Mouse (Mus musculus): Measurements from ENCODE around the gene 2310011J03Rik. TPM values are rescaled to one million over a fixed set of nuclear protein-coding genes. Genes with fewer than 3 reads are reported as not detected.

Gene 2310011J03Rik
- polyA plus RNA-seq, 1 experiment from 2014 or later, result 64.8 TPM

DNA sequence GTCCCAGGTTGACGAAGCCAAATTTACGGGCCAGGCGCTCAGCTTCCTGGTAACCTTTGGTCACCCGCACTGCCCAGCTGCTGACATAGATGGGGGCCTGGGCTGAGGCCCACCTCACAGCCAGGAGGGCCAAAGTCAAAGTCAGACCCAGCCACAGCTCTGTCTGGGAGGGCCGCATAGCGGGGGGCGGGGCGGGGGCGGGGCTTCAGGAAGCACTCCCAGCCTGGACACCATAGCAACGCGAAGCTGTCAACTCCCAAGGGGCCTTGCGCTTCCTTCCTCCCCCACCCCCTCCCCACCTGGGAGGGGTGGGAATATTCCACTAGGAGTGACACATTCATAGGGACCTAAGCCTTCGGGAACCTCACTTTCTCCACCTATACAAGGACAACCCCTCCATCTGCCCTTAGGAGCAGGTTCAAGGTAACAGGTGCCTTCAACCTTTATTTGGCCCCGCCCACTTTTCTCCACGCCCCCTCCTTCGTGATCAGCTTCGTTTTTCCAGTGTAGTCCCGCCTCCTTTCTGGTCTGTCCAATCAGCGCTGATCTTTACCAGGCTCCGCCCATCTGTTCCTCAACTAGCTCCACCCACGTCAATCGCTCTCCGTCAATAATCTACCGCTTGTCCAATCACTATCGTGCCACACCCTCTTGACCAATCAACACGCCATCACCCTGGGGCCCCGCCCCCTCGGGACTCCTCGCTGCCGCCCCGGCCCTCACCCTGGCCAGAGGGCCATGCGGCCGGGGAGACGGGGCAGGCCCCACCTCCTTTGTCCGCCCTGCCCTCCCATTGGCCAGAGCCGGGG lies 9.1 kb upstream of the 2310011J03Rik start, which contains the start of the genes Pcsk4 and Reep6:
Pcsk4 (minus strand) TSS at position 226 of the 809 bp plus-strand sequence.
Reep6 (plus strand) TSS at position 681 of the 809 bp plus-strand sequence.
- Histone ChIP-seq H3K27ac (ENCODE audit: low read length) (peak within 1 kb of the TSS; percentile 16; the same call in 1 of the 2 replicates), H3K36me3 (ENCODE audit: insufficient read depth, low read length) (no peaks in the 10 kb centered on the region), H3K4me3 (ENCODE audit: low read depth, low read length) (peak within 1 kb of the TSS; percentile 40), H3K4me2 (replicated peaks; ENCODE audit: low read depth, low read length) (peak within 1 kb of the TSS; percentile 78), H3K4me1 (ENCODE audit: insufficient read depth, low read depth, low read length) (peaks cover 4% of the 10 kb centered on the region), H3K9ac (replicated peaks; ENCODE audit: low read depth) (no peak within 1 kb of the TSS), H3K9me3 (ENCODE audit: low read length) (no peaks in the 10 kb centered on the region), H3K27me3 (replicated peaks; ENCODE audit: insufficient read depth, low read length) (no peaks in the 10 kb centered on the region; the same call in 1 of the 2 replicates)
- DNase-seq (ENCODE audit: low spot score) (peak; percentile 99), ATAC-seq (peak; percentile 97)
- WGBS, result 5% methylated on average over 31 of the region's 36 CpGs
- no peak for TF ChIP-seq EP300 (IDR thresholded peaks at IDR 0.05)
- TF ChIP-seq CTCF (IDR thresholded peaks at IDR 0.05), result no peak

DNA sequence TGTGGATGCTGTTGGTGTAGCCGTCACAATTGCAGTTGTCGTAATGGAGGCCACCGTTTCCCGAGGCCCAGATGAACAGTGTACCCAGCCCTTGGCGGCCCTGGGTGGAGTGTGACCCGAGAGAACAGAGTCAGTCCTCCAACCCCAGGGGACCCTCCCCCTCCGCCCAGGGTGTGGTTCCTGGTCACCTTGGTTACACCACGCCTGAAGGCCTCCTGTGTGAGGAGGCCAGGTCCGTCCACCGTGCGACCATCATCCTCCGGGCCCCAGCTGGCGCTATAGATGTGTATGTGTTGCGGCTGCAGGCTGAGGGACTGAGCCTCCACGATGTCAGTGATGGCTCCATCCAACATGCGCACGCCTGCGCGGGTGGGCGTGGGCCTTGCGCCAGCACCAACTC lies 4.7 kb upstream of the 2310011J03Rik start:
- no peak overlapping the region for H3K4me2 ChIP-seq (replicated peaks; ENCODE audit: low read depth, low read length)
- no peaks in the 10 kb centered on the region for H3K27me3 ChIP-seq (replicated peaks; ENCODE audit: insufficient read depth, low read length)
- 85% methylated on average over 21 of the region's 21 CpGs for WGBS
- H3K9me3 ChIP-seq (ENCODE audit: low read length), result no peaks in the 10 kb centered on the region
- H3K4me1 ChIP-seq (ENCODE audit: insufficient read depth, low read depth, low read length), result peaks cover 14% of the 10 kb centered on the region
- no peak overlapping the region for H3K27ac ChIP-seq (ENCODE audit: low read length)
- H3K4me3 ChIP-seq (ENCODE audit: low read depth, low read length), result no peak overlapping the region
- no peak overlapping the region for H3K9ac ChIP-seq (replicated peaks; ENCODE audit: low read depth)
- TF ChIP-seq EP300 (IDR thresholded peaks at IDR 0.05) (no peak), CTCF (IDR thresholded peaks at IDR 0.05) (no peak)
- H3K36me3 ChIP-seq (ENCODE audit: insufficient read depth, low read length), result no peaks in the 10 kb centered on the region
- ATAC-seq (no peak), DNase-seq (ENCODE audit: low spot score) (no peak)

DNA sequence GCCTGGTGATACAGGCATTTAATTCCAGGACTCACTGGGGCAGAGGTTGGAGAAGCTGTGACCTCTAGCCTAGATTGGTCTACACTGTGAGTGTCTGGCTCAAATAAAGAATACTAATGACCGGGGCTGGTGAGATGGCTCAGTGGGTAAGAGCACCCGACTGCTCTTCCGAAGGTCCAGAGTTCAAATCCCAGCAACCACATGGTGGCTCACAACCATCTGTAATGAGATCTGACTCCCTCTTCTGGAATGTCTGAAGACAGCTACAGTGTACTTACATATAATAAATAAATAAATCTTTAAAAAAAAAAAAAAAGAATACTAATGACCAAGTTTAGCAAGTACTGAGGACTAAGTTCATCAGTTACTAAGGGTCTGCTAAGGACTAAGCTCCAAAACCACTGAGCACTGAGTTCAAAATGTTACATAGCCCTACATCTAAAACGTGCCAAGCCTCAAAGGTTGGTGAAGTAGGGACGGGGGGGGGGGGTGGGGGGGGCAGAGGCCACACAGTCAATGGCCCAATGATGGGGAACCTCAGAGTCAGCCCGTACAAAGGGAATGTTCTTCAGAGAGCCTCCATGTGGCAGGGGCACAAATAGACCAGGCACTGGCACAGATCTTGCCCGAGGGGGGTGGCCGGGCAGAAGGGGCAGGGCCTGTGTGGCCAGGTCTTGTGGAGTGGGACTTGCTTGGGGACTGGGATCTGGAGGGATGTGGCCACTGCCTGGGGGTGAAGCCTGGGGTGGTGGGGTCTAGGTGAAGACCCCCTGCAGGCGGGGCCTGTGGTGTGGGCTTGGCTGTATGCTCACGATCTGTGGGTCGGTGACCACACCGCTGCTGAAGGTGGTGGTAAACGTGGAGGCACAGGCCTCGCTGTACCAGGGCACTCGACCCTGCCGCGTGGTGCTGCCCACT lies 4.0 kb upstream of the 2310011J03Rik start:
- H3K9ac ChIP-seq (replicated peaks; ENCODE audit: low read depth), result no peak overlapping the region
- no peak for ATAC-seq
- no peaks in the 10 kb centered on the region for H3K27me3 ChIP-seq (replicated peaks; ENCODE audit: insufficient read depth, low read length)

DNA sequence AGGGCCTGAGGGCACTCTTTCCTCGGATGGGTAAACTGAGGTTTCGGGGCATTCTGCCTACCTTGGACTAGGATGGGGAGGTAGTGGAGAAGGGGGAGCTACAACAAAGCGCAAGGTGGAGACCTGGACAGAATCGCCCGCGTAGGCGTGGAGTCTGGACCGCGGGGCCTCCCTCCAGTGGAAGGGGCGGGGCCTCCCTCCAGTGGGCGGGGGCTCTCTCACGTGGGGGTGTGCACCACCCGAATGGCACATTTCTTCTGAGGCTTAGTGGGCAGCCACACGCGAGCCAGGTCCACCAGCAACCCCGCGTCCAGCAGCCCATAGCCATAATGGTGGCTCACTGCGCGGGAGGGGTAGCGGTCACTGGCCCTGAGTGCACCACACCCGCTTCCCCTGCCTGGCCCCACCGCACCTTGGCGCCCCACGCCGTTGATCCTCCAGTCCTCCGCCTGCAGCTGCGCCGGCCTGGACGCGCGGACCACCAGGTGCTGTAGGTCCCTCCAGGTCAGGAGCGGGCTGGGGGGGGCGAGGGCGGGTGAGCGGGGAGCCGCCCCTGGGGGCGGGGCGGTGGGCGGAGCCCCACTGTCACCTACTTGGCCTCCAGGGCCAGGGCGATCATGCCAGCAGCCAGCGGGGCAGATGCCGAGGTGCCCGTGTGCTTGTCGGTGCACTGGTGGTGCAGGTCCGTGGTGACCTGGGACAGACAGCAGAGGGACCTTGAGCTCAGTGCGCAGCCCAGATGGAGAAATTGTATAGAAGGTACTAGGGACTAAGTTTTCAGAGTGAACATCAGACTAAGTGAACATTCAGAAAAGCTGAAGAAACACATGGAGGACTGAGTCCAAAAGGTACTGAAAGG lies 3.2 kb upstream of the 2310011J03Rik start:
- Histone ChIP-seq H3K4me1 (ENCODE audit: insufficient read depth, low read depth, low read length) (peaks cover 20% of the 10 kb centered on the region), H3K36me3 (ENCODE audit: insufficient read depth, low read length) (no peaks in the 10 kb centered on the region), H3K9me3 (ENCODE audit: low read length) (no peaks in the 10 kb centered on the region), H3K9ac (replicated peaks; ENCODE audit: low read depth) (peak overlapping the region; percentile 23; the same call in 1 of the 2 replicates), H3K4me3 (ENCODE audit: low read depth, low read length) (peak overlapping the region; percentile 55), H3K4me2 (replicated peaks; ENCODE audit: low read depth, low read length) (peak overlapping the region; percentile 96), H3K27me3 (replicated peaks; ENCODE audit: insufficient read depth, low read length) (no peaks in the 10 kb centered on the region), H3K27ac (ENCODE audit: low read length) (peak overlapping the region; percentile 33)
- ATAC-seq (peak; percentile 74), DNase-seq (ENCODE audit: low spot score) (peak; percentile 56)
- TF ChIP-seq EP300 (IDR thresholded peaks at IDR 0.05) (no peak), CTCF (IDR thresholded peaks at IDR 0.05) (no peak; the same call in 1 of the 2 replicates)
- WGBS, result 4% methylated on average over 42 of the region's 46 CpGs

More for the DNA sequence above, 4.0 kb upstream of the 2310011J03Rik start:
- 75% methylated on average over 17 of the region's 17 CpGs for WGBS
- H3K4me3 ChIP-seq (ENCODE audit: low read depth, low read length), result no peak overlapping the region
- no peaks in the 10 kb centered on the region for H3K36me3 ChIP-seq (ENCODE audit: insufficient read depth, low read length)
- H3K4me1 ChIP-seq (ENCODE audit: insufficient read depth, low read depth, low read length), result peaks cover 17% of the 10 kb centered on the region
- no peak overlapping the region; the same call in 1 of the 2 replicates for H3K27ac ChIP-seq (ENCODE audit: low read length)
- TF ChIP-seq CTCF (IDR thresholded peaks at IDR 0.05), result no peak
- no peak for TF ChIP-seq EP300 (IDR thresholded peaks at IDR 0.05)
- no peaks in the 10 kb centered on the region for H3K9me3 ChIP-seq (ENCODE audit: low read length)
- no peak for DNase-seq (ENCODE audit: low spot score)
- peak overlapping the region; percentile 96; the same call in 1 of the 2 replicates for H3K4me2 ChIP-seq (replicated peaks; ENCODE audit: low read depth, low read length)

DNA sequence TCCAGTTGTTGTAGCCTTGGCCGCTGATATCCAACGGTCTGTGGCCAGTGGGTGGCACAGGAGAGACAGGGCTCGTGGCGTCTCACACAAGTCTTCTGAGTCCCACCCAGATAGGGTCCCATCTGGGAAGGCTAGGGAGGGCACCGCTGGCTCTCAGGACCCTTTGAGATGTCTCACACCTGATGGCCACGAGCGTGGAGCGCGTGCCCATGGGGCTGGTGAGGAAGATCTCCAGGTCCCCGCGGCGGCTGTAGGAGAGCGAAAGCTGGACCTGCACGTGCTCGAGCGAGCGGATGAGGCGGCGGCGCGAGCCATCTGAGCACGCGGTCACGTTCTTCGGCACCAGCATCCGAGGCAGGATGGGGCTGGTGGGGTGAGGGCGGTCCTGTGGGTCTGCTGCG lies 2.5 kb upstream of the 2310011J03Rik start:
- Histone ChIP-seq H3K4me2 (replicated peaks; ENCODE audit: low read depth, low read length) (peak overlapping the region; percentile 96), H3K9me3 (ENCODE audit: low read length) (no peaks in the 10 kb centered on the region), H3K4me3 (ENCODE audit: low read depth, low read length) (peak overlapping the region; percentile 55), H3K27me3 (replicated peaks; ENCODE audit: insufficient read depth, low read length) (no peaks in the 10 kb centered on the region), H3K9ac (replicated peaks; ENCODE audit: low read depth) (0 out of 2 replicates have a peak overlapping the region, but pooled peaks have one; percentile 23), H3K36me3 (ENCODE audit: insufficient read depth, low read length) (no peaks in the 10 kb centered on the region; the same call in 1 of the 2 replicates), H3K27ac (ENCODE audit: low read length) (no peak overlapping the region), H3K4me1 (ENCODE audit: insufficient read depth, low read depth, low read length) (peaks cover 20% of the 10 kb centered on the region)
- ATAC-seq (peak; percentile 20), DNase-seq (ENCODE audit: low spot score) (no peak)
- 3% methylated on average over 24 of the region's 28 CpGs for WGBS
- TF ChIP-seq EP300 (IDR thresholded peaks at IDR 0.05) (no peak), CTCF (IDR thresholded peaks at IDR 0.05) (peak; percentile 47)
